Mouse (Mus musculus) adrenal gland (tissue): ENCODE results near the gene Pes1.

ENCODE experiments used
- intact Hi-C: fragments of 180-260 bp; cut with DNase I; formaldehyde crosslinking; loops from one replicate; pipeline ENCODE4 v1.15.1; 2025

Pes1 gene

DNA sequence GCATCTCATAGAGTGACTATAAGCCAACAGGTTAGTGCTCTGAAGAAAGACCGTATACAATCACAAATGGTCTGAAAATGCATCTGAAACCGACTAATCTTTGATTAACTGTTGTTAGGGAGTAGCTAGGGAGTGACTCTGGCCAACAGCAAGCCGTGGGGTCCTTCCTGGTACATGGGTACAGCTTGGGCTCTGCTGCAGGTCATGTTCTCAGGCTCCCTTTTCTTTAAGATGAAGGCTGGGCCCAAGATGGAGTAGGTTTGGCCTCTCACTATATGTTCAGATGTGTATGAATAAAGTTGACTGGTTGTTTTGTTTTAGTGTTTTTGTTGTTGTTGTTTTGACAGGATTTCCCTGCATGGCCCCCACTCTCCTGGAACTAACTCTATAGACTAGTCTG, 2.0 kb upstream of the Pes1 start:
- intact Hi-C loops, result no loop called here

DNA sequence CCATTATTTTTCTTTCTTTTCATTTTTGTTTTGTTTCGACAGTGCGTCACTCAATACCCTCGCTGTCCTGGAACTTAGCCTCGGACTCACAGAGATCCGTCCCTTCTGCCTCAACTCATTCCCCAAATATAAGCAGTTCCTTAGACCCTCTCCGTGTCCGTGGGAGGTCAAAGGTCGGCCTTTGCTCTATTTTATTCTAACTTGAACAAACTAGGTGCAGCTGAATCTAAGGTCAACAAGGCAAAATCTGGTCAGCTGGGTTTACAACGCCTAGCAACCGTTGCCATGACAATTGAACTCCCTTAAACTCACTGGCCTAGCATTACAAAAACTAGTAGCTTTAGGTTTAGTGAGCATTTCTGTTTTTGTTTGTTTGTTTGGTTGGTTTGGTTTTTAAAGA, 620 bp upstream of the Pes1 start:
- intact Hi-C loops, result no loop called here

DNA sequence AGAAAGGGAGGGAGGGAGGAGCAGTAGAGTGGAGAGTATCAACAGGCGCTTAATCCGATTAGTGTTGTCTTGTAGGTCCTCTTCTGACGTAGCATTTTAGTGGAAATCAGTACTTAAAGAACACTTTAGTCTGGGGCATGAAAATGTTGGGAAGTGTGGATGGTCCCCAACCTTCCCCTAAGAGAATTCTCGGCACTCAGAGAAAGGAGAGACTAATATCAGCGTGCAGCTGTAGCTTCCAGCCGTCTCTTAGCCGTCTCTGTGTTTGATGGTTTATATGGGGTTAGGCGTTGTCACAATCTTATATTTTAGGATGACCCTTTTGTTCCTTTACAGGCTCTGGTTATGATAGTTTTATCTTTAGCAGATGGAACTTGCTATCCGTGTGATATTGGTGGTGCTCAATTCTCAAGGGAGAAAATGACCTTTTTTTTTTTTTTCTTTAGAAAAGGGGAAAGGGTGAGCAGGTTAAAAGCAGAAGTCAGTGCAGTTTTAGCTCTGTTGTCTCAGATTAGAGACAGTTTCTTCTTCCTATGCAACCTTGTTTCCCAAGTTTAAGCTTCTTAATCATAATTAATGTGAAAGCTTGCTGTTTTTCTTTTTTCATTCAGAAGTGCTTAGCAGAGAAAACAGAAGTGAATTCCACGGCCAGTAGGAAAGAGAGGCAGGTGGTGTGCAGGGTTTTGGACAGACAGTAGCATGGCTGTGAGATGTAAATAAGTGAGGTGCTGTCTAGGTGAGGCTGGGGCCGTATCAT, 819 bp downstream of the Pes1 start:
- intact Hi-C loops, result no loop called here

DNA sequence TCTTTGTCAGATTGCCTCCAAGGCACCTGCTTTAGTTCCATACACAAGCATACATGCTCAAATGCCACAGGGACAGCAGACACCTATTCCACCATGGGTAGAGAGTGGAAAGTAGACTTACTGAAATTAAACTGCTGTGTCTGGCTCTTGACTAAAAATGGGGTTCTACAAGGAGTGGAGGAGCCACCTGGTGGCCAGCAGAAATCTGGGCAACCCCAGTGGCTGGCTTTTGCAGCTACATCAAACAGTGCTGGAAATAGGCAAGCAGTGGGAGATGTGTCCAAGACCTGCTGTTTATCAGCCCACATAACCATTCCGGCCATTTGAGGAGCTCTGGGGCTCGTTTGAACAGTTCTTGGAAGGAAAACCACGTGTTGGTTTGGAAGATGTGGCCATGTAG, 6.1 kb downstream of the Pes1 start:
- intact Hi-C loops, result no loop called here

DNA sequence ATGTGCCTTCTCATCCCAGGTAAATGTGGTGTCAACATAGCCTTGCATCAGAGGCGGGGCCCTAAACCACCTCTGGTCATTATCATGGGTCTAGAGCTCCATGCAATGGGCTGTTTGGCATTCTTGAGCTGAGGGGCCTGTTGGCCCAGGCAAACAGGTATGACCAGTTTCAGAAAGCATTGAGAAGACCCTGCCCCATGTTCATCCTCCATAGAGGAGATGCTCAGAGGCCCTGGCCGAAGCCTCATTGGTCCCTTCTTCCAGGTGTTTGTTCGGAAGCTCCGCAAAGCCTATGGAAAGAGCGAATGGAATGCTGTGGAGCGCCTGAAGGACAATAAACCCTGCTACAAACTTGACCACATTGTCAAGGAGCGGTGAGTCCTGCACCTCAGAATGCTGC, 6.6 kb downstream of the Pes1 start:
- intact Hi-C loops, result no loop called here

DNA sequence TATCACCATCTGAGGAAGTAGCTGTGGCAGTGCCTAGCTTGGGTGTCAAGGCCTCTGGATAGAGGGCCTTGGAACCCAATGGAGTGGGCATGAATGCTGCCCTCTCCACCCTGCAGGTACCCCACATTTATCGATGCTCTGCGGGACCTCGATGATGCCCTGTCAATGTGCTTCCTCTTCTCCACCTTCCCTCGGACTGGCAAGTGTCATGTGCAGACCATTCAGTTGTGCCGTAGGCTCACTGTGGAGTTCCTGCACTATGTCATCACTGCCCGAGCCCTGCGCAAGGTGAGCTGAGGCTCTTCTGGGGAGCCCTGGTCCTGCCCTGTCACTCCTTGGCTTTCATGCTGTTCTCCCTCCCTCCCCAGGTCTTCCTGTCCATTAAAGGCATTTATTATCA, 9.3 kb downstream of the Pes1 start:
- intact Hi-C loops, result no loop called here

DNA sequence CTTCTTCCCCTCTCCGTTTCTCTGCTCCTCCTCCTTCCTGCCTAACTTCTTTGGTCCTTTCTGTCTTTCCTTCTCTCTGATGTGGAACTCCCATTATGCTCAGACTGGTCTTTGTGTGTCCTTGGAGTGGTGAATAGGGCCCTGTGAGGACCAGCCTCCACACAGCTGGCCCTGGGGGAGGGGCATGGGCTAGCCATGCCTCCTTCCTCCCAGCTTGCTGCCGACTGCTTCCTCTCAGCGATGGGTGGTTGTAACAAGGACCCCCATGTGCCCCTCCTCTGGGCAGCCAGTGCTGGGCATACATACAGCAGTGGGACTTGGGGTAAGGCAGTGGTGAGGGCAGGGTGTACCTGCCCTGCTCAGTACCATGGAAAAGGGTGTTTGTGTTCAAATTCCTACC, 10.5 kb downstream of the Pes1 start:
- intact Hi-C loops, result no loop called here

DNA sequence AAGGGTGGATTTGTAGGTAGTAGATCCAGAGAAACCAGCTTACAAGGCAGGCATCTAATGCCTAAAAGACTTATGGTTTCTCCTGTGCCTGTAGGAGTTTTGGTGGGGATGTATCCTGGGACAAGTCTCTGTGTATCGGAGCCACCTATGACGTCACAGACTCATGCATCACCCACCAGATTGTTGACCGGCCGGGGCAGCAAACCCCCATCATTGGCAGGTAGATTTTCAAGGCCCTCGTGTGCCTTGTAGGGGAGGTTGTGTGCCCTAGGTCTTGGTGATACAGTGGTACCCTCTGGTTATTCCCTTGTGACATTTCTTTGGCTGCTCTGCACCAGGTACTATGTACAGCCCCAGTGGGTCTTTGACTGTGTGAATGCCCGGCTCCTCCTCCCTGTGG, 12.9 kb downstream of the Pes1 start, which contains the start of gene 4930556J24Rik:
TSS of gene 4930556J24Rik (minus strand) at position 101 of the 400 bp plus-strand sequence.
- intact Hi-C loops, result no loop called here

DNA sequence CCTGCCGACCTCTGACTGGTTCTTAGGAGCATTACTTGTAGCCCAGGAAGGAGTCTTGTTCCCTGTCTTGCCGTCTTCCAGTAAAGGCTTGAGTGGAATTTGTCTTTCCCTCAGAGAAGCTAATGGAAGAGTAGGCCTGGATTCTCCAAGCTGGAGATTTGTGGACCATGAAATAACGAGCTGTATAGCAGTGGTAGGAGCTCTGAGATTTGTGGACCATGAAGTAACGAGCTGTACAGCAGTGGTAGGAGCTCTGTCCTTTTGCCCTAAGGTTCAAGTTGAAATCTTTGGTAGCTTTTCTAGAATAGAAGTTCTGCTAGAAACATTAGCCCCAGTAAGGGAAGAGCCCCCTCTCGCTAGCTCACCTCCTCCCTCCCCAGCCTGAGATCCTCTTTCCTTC, 14.6 kb downstream of the Pes1 start:
- intact Hi-C loops, result no loop called here

DNA sequence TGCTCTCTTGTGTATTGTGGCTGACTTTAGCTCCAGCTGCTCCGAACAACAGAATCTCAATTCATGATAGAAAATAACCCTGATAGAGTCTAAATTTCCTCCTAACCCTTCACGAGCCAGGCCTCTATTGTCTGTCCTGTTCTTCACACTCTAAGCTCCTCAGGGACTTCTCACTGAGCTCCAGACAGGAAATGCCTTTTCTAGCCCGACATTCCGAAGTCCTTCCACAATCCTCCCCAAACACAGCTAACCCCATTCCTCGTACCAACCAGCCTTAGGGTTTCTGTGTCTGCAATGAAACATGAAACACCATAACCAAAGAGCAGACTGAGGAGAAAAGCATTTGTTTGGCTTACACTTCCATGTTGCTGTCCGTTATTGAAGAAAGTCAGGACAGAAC, 17.8 kb downstream of the Pes1 start:
- intact Hi-C loops, result no loop called here

DNA sequence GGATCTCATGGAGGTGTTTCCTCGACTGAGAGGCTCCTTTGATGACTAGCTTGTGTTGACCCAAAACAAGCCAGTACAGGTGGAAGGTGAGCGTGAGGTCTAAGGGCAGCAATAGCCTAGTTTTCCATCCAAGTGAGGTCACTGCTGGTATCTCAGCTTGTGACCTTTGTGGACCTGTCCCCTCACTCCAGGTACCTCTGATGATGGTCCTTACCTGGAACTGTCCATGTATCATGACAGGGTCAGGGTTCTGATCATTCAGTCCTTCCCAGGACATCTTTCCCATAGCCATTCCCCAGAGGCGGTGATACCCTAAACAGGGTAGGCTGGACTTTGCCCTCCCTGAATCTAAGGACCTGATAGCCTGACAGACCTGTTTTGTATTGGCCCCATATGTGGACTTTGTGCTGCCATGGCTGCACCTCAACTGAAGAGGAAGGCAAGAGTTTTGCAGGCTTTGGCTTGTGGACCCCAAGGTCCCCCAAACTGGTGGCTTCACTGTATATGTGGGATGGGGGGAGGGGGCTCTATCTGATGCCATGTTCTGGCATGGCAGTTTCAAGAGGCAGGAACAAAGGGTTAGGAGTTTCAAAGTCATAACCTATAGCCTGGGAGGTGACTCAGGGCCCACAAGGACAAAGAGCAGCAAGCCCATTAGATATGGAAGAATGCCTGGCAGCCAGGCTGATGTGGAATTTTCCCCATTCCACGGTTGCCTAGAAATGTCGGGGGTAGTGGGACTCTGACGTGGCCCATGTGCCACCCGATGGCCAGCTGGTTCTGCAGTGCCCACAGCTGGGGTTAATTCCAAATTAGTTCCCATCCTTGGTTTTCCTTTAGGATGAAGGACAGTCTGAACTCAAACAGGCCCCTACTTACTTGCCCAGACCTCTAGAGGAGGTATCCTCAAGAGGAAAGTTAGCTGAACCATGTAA, 18.8 kb downstream of the Pes1 start:
- intact Hi-C loops, result no loop called here

DNA sequence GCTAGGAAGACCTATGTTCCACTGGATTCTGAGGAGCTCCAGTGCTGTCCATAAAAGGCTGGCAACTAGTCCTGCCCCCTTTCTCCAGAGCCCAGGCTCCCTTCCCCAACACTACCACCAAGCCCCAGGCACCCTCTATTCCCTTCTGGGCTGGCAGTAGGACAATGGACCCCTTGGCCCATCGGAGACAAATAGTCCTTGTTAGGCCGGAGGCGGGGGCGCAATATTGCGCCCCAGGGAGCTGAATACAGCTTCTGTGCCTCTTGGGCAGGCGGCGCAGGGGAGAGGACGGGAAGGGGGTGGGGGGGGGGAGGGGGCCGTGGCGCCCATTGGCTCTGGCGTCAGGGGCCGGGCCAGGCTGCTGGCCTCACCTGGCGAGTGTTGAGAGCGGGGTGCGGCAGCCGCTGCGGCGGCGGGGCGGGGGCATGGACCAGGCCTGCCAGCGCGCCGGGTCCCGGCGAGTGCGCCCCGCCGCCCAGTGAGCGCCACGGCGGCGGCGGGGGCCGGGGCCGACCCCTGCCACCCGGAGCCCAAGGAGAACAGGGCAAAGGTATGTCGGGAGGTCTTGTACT, 19.6 kb downstream of the Pes1 start, which contains the start of gene Gal3st1:
TSS of gene Gal3st1 (plus strand) at position 346 of the 572 bp plus-strand sequence.
- intact Hi-C loops, result no loop called here

DNA sequence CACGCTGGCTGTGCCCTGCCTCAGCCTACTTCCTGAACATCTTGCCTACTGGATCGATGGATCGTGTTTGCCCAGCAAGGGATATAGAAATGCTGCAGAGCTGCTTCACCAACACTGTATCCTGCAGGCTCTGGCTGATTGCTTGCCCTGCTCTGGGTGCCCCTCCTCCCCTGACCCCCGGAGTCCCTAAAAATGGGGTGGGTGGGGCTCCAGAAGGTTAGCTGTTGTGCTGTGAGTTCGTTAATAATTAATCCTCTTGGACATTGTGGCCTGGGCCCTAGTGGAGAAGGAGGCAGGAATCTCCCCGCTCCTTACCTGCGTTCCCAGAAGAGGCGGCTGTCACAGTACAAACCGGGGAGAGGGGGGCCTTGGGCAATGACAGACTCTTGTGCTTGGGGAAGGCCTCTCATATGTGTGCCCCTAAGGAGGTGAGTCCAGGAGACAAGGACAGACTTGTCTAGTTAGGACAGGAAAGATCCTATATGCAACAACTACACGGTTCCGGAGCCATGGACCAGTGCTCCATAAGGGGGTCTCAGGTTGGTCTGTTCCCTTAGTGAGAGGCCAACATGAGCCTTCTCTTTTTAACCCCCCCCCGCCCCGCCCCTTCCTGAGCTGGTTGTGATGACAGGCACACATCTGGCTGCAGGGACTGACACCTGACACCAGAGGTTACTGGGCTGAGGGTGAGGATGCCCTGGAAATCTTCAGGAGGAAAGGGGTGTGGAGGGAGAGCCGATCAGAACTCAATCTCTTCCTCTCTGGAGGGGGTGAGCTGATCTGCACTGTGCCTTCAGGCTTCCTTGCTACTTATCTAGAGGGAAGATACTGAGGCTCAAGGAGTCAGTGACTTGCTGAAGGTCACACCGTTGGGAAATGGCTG, 20.3 kb downstream of the Pes1 start:
- intact Hi-C loops, result no loop called here

DNA sequence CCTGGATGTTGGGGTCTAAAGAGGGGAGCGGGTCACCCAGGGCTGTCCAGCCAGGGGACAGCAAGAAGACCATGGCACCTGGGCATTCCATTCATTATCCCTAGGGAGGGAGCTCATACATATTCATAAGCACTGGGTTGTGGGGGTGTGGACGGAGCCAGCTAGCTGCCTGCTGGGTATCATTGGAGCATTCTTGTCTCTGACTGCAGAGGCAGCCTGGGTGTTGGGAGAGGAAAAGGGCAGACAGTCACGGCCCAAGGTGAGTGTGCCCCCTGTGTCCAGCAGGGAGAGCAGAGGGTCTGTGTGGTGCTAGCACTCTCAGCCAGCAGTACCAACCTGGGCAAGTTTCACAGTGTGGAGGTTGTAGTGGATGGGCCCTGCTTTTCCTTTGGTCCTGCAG, 26.0 kb downstream of the Pes1 start:
- intact Hi-C loops, result no loop called here

DNA sequence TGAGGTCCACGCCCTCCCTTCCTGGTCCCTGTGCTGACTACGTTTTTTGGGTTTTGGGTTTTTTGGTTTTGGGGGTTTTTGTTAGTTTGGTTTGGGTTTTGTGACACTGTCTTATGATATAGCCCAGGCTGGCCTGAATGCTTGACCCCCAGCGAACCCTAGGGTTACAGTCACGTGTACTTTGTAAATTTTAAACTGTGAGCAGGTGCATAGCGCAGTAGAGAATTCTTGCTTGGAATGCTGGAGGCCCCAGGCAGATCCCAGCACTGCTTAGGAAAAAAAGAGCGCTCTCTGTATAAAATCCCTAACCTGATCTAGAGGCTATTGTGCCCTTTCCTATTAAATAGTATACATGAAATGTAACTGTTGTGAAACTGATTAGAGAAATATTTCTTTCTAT, 29.4 kb downstream of the Pes1 start:
- intact Hi-C loops, result no loop called here

DNA sequence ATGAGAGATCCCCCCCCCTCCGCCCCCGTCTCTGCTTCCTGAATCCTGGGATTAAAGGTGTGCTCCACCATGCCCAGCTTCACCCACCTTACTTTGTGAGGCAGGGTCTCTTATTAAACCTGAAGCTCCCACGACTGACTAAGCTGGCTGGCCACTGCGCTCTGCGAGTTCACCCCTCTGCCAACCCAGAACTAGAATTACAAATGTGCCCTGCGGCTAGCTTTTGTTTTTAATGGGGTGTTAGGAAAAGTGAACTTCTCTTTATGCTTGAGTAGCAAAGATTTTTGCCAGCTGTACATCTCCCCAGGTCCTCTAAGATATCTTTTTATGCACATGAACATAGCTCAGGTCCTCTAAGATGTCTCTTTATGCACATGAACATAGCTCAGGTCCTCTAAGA, 30.1 kb downstream of the Pes1 start:
- intact Hi-C loops, result no loop called here

DNA sequence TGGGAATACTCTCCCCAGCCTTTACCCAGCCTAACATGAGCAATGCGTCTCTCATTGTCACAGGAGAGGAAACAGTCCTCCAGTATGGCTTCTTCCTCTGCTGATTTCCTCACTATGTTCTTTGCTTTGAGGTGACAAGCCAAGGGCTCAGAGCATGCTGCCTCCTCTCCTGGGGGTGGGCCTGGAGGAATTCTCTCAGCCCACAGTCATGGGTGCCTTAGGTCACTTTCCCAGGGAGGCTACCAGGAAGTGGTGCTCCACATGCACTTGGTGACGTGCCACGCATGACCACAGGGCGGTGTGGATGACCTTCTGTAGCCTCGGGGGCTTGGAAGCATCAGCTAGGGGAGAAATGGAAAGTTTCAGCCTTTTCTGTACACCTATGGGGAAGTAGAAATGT, 31.7 kb downstream of the Pes1 start:
- intact Hi-C loops, result no loop called here

DNA sequence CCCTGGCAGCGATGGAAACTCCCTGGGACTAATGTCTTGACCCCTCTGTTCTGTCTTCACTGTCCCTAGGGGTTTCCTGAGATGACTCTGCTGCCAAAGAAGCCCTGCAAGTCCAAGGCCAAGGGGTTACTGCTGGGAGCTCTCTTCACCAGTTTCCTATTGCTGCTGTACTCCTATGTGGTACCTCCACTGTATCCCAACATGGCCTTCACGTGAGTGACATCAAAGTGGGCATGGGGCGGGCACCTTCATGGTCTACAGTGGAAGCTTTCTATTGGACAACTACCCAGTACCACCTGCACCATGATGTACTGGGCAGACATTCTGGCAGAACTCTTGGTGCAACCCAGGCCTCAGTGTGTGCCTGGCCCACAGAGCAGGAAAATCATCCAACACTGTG, 33.1 kb downstream of the Pes1 start:
- intact Hi-C loops, result no loop called here

DNA sequence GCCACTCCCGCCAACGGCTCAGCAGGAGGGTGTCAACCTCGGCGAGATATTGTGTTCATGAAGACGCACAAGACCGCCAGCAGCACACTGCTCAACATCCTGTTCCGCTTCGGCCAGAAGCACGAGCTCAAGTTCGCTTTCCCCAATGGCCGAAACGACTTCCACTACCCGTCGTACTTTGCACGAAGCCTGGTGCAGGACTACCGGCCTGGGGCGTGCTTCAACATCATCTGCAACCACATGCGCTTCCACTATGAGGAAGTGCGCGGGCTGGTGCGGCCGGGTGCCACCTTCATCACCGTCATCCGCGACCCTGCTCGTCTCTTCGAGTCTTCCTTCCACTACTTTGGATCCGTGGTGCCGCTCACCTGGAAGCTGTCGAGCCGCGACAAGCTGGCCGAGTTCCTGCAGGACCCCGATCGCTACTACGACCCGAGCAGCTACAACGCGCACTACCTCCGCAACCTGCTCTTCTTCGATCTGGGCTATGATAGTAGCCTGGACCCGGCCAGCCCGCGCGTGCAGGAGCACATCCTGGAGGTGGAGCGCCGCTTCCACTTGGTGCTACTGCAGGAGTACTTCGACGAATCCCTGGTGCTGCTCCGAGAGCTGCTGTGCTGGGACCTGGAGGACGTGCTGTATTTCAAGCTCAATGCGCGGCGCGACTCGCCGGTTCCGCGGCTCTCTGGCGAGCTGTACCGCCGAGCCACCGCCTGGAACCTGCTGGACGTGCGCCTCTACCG, 34.4 kb downstream of the Pes1 start:
- intact Hi-C loops, result no loop called here

DNA sequence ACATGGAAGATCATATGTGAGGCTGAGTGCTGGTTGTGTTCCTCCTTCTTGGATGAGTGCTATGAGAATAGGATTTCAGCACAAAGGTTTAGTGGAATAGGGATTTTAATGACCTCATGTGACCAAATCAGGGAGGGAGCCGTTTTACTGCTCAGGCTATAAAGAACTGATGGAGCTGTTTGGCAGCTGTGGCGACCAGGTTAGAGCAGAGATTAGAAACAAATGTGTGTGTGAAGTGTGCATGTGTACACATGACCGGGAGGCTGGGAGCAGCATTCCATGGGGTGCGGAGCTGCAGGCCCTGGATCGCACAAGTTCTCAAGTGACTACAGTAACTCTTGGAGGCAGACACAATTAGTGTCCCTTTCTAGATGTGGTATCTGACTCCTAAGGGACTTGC, 35.8 kb downstream of the Pes1 start:
- intact Hi-C loops, result no loop called here
